Mouse (Mus musculus) layer of hippocampus, postnatal 14 days (tissue): Measurements from ENCODE around the gene Il2ra. TPM values are rescaled to one million over a fixed set of nuclear protein-coding genes. Genes with fewer than 3 reads are reported as not detected.
"Not testable (repeated sequence)": the region's sequence is repeated elsewhere in the genome, so short reads cannot be mapped to it uniquely, and the experiment has no call there.

Experiments
- DNase-seq, 2 experiments: peaks; one replicate each; pipeline ENCODE4 v3.0.0; 2021 to 2022; ENCODE audit warnings: low spot score in 2 of 2, mixed read lengths in 1 of 2
- long read RNA-seq, 2 experiments: library from polyadenylated mRNA; stranded (forward); transcript quantifications; one replicate each; pipeline ENCODE4 v2.0.0; 2021
- total RNA-seq, 2 experiments: library from RNA; stranded (reverse); gene quantifications; 2 replicates each; pipeline ENCODE4 v1.2.3; 2021

The Il2ra gene
- total RNA-seq = under 1 TPM in 1 of 2 experiments, not detected in 1; 0.17 TPM
- long read RNA-seq, experiment 1 = 0 reads
- long read RNA-seq, experiment 2 = 0 reads

DNA sequence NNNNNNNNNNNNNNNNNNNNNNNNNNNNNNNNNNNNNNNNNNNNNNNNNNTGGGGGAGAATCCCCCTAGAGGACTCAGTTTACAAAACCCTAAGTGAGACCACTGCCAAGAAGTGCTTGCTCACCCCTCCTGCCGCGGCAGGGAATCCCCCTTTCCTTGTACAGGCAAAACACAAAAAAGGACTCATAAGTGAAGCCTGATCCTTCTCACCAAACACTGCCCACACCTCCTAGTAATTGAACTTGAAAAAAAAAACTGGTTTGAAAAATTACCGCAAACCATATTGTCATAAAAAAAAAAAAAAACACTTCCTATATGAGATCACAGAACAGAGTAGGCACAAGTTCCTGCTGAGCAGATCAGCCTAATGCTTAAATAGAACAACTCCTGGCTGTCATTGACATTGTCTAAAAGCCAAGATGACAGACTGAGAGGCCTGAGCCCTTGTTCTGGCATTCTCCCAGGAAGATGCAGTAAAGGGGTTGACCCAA is at the start of gene Il2ra:
Gene Il2ra, plus strand, starts transcription at position 357 of the 491 bp plus-strand sequence.
- DNase-seq = no peak

DNA sequence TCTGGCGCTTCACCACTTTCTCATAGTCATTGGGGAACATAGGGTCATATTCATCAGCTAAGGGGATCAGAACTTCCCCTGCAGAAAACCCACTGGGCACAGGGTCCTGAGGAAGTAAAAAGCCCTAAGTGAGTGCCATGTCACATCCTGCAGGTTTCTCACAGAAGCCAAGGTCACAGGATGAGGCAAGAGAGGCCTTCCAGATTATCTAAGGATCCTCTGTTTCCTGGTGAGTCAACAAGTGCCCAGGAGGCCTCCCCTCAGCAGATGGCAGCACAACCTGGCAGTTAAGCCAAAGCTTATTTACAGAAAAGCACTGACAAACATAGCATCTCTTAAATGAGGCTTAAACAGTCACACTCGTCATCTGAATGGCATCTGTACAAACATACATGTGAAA is 45.9 kb upstream of the Il2ra start:
- DNase-seq = no peak

DNA sequence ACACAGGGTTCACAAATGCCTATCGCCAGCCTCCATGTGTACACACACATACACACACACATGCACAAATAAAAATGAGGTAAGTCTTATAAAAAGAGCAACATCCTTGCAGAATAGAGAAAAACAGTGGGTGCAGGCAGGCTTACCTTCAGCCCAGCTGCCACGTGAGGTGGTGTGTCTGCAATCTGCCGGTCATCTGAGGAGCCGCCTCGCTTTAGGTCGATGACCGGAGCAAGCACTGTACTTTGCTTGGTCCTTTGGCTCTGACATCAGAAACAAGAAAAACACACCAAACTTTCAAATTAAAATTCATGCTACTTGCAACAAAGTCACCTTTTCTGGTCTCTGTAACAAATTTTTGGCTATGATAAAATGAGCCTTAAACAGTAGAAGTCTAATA is 44.7 kb upstream of the Il2ra start:
- no peak for DNase-seq

DNA sequence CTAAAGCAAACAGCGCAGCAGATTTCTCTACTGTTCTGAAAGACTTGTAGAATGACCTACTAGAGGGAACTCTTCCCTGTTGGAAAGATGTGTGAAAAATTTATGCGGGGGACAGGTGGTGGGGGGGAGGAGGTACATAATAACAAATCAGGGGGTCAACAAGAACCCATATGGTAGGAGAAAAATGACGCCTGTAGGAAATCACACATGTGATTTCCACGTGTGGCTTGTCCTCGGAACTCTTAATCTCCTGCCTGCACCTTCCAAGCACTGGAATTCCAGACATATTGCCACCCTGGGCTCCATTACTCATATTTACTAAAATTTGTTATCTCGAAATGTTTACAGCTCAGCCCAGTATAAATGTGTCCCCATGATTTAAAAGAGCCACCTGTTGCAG is 40.8 kb upstream of the Il2ra start:
- no peak for DNase-seq

DNA sequence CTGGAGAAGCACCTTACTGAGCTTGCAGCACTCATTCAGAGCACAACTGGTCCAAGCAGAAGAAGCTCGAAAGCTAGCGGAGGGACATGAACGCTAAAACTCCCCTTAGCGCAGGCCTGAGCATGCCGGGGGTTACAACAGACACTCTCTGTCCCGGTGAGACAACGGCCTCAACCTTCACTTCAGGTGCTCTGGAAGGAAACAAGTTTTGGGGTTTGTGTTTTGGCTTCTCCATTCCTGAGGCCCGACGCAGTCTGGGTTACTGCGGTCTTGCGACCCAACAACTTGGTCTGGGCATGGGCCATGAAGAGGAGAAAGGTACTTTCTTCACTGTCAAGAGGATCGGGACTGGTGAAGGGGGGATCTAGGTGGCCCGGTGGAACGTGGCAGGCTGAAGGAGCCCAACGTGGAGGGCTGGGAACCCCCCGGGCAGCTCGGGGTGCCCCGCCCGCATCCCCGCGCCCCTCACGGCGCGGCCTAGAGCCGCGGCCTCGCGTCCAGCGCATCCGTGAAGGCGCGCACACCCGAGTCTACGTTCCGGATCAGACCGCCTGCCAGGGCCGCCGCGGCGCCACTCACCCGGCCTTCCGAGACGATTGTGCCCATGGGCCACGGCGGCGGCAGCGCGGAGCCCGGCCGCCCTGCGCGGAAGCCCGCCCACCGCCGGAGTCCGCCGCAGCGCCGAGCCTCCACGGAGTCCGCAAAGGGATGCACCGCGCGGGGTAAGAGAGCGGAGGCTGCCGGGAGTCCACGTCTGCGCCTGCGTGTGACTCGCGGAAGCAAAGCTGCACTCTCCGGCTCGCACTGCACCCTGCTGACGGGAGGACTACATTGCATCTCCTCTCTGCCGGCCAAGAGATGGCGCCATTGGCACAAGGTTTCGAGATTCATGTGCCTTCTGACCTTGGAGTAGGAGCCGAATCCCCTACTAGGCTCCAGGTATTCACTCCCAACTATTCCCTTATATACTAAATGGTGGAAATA is 39.8 kb upstream of the Il2ra start:
- DNase-seq = peak; percentile 94 to 96

DNA sequence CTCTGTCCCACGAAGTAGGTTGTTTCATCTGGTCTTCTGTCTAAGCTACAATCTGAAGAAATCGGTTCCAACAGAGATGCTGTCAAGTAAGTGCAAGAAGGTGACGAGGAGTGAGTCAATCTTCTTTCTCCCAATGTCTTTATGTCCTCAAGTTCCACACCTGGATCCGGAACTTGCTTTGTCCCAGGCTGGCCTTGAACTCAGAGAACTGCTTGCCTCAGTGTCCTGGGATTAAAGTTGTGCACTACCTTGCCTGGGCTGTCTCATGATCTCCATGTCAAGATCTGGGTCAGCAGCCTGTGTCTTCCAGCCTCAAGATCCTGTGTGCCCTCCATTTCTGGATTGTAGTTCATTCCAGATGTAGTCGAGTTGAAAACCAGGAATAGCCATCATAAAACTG is 38.6 kb upstream of the Il2ra start, which contains the start of gene Rbm17:
Gene Rbm17, minus strand, starts transcription at position 101 of the 400 bp plus-strand sequence.
- no peak for DNase-seq

DNA sequence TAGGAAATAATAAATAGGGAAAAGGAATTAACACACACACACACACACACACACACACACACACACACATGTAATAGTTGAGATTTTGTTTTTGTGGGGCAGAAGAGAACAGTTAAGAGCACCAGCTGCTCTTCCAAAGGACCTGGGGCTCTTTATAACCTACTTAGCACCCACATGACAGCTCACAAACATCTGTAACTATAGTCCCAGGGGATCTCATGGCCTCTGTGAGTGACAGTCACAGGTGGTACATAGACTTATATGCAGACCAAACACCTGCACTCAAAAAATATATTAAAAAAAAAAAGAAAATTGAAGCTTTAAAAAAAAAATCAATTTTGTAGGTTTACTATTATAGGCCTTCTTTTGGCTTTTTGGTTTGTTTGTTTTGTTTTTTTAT is 37.7 kb upstream of the Il2ra start:
- DNase-seq = no peak

DNA sequence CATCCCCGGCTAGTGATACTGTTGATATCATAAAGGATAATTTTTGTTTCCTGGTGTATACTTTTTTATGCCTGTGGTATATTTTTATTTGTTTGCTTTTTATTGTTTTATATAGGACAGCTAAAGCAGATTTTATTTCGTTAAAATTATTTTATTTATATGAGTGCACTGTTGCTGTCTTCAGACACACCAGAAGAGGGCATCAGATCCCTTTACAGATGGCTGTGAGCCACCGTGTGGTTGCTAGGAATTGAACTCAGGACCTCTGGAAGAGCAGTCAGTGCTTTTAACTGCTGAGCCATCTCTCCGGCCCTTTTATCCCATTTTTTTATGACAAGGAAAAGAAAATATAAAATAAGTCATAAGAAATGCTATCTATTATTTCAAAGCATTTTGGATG is 35.9 kb upstream of the Il2ra start:
- DNase-seq = not testable (repeated sequence)

DNA sequence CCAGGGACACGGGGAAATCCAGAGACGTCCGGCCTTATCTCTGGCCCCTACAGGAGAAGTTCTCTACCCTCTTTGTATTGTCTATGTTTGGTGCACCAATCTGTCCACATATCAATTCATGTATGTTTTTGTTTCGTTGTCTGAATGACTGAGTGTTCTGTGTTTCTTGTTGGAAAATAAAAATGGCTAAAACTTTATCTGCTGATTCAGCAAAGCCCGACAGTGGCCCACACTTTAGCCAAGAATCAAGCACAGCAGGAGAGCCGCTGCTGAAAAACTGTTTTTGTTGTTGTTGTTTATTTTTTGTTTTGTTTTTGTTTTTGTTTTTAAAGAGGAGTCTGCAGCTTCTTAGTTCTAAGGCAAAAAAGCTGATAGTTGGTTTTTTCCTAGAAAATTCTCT is 29.7 kb upstream of the Il2ra start:
- not testable (repeated sequence) for DNase-seq

DNA sequence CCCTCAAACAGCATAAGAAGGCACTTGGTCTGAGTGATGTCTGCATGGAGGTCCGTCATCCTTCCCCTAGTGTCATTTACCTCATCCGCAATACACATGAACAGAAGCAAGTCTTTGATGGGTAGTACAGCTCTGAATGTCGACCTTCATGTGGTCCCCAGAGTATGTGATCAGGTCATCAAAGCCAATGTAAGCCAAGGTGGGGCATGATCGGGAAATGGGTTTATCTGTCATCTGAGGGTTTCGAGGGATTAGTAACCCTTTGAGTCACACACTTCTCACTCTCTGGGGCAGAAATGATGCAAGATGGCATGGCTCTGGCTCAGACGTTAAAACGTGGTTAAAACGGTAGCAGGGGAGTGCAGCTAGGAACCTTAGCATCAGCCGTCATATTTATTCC is 25.8 kb upstream of the Il2ra start:
- DNase-seq = no peak

DNA sequence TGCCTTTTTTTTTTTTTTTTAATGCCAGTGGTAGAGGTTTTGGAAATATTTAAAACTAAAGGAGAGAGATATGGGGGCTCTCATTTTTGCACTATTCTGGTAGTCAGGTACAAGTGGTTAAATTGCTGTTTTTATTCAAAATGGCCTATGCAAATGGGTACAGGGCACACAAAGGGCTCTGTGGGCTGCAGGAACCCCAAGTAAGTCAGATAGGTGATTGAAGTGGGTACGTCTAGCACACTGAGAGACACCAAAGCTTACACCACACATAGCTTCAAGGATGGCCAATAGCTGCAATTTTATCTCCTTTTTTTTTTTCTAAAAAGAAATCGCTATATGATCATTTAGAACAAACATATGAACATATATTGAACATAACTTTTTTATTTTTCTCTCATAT is 23.0 kb upstream of the Il2ra start:
- DNase-seq = no peak

DNA sequence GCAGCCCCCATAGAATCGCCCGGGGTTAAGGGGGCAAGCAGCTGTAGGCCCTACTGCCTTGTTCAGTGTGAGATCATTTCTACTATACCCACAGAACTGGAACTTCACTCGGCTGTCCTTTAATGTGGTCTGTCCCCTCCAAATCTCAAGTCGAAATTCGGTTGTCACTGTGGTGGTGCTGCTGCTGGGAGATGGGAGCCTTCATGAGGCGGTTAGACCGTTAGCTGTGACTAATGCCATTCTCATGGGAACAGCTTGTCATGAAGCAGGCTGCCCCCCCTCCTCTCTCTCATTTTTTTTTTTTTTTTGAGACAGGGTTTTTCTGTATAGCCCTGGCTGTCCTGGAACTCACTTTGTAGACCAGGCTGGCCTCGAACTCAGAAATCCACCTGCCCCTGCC is 19.4 kb upstream of the Il2ra start:
- DNase-seq = no peak

DNA sequence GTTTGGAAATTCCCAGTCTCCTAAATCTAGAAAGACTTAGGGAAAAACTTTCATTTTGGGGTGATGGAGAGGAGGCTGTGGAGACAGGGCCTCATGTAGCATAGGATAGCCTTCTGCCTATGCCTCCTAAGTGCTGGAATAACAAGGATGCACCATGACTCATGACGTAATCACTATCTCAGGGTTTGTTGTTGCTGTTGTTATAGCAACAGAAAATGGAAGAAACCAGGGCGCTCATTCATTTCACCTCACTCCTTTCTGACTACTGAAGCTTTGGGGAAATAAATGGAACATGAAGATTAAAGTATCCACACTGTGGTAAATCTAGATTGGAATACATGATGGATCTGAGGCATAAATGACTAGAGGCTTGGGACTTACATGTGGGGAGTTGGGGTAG is 18.9 kb upstream of the Il2ra start:
- no peak for DNase-seq

DNA sequence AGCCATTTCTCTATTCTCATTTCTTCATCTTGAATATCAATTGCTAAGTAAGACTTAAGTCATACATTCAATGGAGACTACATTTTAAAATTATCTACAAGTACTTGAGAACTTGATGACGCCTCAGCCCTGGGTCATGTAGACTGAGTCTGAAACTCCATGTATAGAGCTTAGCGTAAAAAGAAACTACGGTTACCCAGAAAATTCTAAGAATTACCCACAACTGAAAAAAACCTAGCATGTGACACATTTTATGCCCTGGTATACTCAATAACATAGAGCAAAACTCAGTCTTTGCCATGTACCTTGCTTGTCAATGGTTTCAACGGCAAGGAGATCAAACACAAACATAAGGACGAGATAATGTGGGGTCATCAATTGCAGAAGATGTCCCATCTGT is 16.7 kb upstream of the Il2ra start, which contains the start of gene Gm17490:
Gene Gm17490, minus strand, starts transcription at position 375 of the 400 bp plus-strand sequence.
- DNase-seq = no peak

DNA sequence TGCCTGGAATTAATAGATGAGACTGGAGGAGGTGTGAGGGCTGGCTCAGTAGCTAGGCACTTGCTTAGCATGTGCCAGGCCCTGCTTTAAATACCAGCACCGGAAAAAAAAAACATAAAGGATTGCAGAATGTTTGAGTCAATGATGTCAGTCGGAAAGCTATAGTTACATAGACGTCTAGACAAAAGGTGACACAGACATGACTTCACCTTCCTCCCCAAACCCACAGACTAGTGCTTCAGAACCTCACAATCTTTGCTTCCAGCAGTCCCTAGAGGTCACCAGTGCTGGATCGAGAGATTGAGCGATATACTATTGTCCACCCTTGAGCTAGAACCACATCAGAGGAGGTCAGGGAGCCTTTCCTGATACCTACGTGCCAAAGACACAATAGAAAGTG is 7.6 kb upstream of the Il2ra start:
- no peak for DNase-seq

DNA sequence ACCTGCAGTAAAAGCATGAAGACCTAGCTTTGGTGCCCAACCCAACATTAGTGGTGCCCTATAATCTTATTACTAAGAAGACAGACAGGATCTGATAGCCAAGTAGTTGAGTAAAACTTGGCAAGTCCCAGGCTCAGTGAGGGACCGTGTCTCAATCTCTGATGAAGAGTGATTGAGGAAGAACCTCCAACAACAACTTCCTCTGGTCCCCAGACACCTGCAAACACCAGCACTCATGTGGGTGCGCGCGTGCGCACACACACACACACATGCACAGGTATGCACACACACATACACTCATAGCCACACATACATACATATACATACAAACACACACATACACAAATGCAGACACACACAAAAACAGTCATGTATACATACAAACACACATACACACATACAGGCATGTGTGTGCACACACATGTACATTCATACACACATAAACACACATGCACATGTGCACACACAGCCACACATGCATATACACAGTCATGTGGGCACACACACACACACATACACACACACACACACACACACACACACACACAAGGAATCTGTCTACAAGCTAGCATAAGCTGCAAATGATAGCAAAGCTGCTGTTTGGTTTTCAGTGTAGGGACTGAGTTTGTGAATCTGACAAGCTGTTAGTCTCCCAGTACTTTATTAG is 7.0 kb upstream of the Il2ra start:
- no peak for DNase-seq

DNA sequence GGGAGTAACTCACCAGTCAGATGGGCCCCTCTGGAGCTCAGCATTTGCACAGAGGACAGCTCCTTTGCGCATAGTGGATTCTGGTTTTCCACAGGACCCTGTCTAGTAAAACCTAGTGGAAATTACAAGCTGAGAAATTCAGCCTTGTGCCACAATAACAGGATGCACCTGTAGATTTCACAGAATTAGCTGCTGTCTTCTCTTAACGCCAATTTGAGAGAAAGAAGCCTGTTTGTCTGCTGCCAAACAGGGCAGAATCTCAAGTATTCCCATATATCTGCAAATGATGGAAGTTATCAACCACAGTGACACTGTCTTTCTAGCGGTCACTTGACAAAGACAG is 6.5 kb upstream of the Il2ra start:
- DNase-seq = no peak

DNA sequence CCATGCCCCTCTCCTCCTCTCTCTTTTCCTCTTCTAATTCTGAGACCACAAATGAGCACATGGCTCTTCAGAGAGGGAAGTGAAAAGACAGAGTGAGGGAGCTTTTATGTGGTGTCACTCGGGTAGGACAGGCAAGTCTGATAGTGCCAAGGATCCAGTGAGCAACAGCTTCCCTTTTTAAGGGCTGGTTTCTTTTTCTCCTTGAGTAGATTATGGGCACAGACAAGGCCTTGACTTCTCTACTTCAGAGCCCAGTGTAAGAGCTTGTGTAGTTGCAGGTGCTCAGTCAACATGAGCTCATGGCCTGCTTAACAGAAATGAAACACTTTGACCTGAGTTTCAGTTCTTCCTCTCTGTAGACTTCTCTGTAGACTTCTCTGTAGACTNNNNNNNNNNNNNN is 5.5 kb upstream of the Il2ra start:
- no peak for DNase-seq

DNA sequence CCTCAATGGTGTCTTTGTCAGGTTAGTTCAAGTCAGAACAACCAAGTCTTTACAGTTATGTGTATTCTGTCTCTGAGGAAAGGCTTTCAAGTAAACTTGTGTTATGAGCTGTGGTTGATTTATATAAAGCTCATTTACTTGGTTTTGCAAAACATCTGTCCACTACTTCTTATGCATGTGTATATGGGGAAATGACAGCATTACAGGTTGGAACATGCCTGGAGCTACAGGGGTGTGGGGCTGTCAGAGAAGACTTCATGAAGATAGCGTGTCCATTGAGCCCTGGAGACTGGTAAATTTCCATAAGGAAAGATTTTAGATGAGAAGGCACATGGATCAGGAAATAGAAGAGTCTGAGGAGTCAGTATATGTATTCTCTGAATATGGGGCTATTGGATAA is 1.4 kb downstream of the Il2ra start:
- no peak for DNase-seq

DNA sequence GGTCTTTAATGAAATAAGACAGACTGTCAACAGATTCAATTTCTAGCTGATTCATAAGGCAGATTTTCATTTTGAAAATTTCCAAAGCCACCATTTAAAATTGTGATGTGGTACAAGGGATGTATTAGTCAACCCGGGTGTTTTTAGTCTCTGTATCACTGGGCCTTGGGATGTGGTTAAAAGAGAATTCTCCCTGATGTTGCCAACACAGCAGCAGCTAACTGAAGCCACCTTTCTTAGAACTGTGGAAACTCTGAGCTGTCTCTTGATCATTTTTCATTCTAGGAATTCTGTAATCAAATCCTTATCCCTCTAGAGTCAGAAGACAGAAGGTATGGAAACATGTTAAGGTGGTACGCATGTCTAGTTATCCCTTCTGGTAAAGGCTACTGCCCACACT is 2.7 kb downstream of the Il2ra start:
- no peak for DNase-seq

DNA sequence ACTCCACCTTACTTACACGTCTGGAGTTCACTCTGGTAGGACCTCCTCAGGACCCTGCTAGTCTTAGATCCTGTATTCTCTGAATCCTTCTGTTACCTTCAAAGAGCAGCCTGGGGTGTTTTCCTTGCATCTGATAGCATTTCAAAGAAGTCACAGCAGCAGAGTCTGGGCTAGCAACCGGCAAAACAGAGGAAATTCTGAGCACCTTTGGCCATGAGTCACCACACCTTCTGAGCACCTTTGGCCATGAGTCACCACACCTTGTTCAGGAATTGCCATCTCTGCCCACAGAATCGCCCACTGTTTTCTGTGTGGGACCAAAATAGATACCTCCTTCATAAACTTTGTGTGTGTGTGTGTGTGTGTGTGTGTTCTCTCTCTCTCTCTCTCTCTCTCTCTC is 8.9 kb downstream of the Il2ra start:
- DNase-seq = no peak

DNA sequence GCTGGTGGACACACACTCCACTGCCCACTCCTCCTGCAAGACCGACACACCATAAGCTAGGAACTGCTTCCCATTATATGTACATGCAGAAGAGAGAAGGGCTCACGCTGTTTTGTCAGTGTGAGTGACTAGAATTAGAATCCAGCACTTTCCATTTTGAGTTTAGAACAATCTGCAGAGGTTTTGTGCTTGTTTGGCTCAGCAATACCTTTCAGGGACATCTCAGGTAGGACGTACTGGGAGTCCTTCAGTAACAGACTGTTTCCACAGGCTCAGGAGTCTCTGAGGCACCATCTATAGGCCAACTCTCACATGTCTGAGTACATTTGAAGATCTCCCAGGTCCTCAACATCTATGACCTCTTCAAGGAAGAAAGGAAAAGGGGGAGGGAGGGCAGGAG is 9.6 kb downstream of the Il2ra start:
- DNase-seq = no peak
